Mouse (Mus musculus): ENCODE measurements around the gene Gipc3.

- TF ChIP-seq POLR2A (IDR thresholded peaks at IDR 0.05; ENCODE audit: insufficient read length, low read depth) (no peak), MYOD1 (IDR thresholded peaks at IDR 0.05; ENCODE audit: control insufficient read depth in 1 of 3, insufficient read length in 2 of 3, low read depth in 2 of 3) (peak in 2 of 3 experiments; percentile 44 to 88), POLR2AphosphoS2 (IDR thresholded peaks at IDR 0.05; ENCODE audit: insufficient read length, low read depth) (no peak), MYOG (IDR thresholded peaks at IDR 0.05; ENCODE audit: control insufficient read depth in 1 of 3, insufficient read depth in 1 of 3, insufficient read length in 2 of 3, low read depth in 2 of 3) (peak in 1 of 3 experiments; percentile 75), USF1 (IDR thresholded peaks at IDR 0.05; ENCODE audit: low read depth) (no peak), TCF12 (IDR thresholded peaks at IDR 0.05; ENCODE audit: insufficient read depth, poor library complexity, severe bottlenecking) (no peak)
Observed at GRCm38 (mm10) chr10:81356352-81356990, 13.4 kb upstream of the Gipc3 start.
